Mouse (Mus musculus): ENCODE data around the gene Dclre1a.

DNA sequence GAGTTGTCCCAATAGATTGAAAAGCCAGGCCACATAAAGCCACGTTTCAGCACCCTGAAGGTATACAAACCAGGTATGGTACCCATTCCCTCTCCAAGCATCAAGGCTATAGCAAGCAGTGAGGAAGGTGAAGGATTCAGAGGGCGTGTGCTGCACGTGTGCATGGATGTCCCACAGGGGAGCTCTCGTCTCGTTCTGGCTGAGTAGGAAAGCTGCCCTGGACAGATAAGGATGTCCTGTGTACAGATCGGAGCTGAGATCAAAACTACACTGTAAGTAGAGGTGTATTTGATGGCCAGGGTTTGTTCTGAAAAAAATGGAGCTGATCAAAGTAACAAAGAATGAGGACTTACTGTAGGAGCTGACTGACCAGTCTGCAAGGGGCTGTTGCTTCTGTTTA is 18.9 kb upstream of the Dclre1a start:
- no peak for TF ChIP-seq CTCF (IDR thresholded peaks at IDR 0.05; ENCODE audit: control insufficient read depth, insufficient read depth, insufficient replicate concordance, low read depth, low read length)
- no peak for TF ChIP-seq POLR2A (IDR thresholded peaks at IDR 0.05; ENCODE audit: control insufficient read depth, low read depth, low read length)

All from testis, adult 2 months (tissue).